Mouse (Mus musculus) kidney, embryonic 14.5 days (tissue): Measurements from ENCODE around the gene Mafg. TPM values are rescaled to one million over a fixed set of nuclear protein-coding genes. Genes with fewer than 3 reads are reported as not detected.
A peak's percentile ranks its signal among the peaks of the same experiment; 100 is the strongest.
"Not testable (repeated sequence)": the region's sequence is repeated elsewhere in the genome, so short reads cannot be mapped to it uniquely, and the experiment has no call there.

Experiments
- ATAC-seq: fragments of 200-750 bp; cut with Nextera tagmentation; 2 replicates; pipeline ENCODE4 v1.8.0; 2017; ENCODE audit warnings: moderate number of reproducible peaks, mild to moderate bottlenecking, moderate TSS enrichment, moderate library complexity; ENCODE audit not compliant: low FRiP score, low TSS enrichment
- H3K27ac ChIP-seq: fragments of 300-500 bp; sonication (generic); 2 replicates; pipeline ENCODE4 v1.5.1; 2014; ENCODE audit warnings: low read depth, mild to moderate bottlenecking, low read length, moderate library complexity, mixed read lengths
- H3K27me3 ChIP-seq: fragments of 300-500 bp; sonication (generic); 2 replicates; pipeline ENCODE4 v1.6.1; 2014; ENCODE audit warnings: mild to moderate bottlenecking, low read length; ENCODE audit not compliant: control insufficient read depth, insufficient read depth
- H3K36me3 ChIP-seq: fragments of 300-500 bp; sonication (generic); 2 replicates; pipeline ENCODE4 v1.6.1; 2014; ENCODE audit warnings: low read length, mixed read lengths; ENCODE audit not compliant: control insufficient read depth, insufficient read depth
- H3K4me1 ChIP-seq: fragments of 300-500 bp; sonication (generic); 2 replicates; pipeline ENCODE4 v1.6.1; 2014; ENCODE audit warnings: low read length, mixed read lengths; ENCODE audit not compliant: control insufficient read depth, insufficient read depth
- H3K4me2 ChIP-seq: fragments of 300-500 bp; sonication (generic); replicated peaks from 2 replicates; pipeline ENCODE4 v1.6.1; 2014; ENCODE audit warnings: low read depth, mild to moderate bottlenecking, low read length
- H3K4me3 ChIP-seq: fragments of 300-500 bp; sonication (generic); 2 replicates; pipeline ENCODE4 v1.5.1; 2014; ENCODE audit warnings: mild to moderate bottlenecking, low read length
- H3K9ac ChIP-seq: fragments of 300-500 bp; sonication (generic); 2 replicates; pipeline ENCODE4 v1.6.1; 2014; ENCODE audit warnings: low read depth, mild to moderate bottlenecking, low read length, moderate library complexity
- H3K9me3 ChIP-seq: fragments of 300-500 bp; sonication (generic); 2 replicates; pipeline ENCODE4 v1.6.1; 2016; ENCODE audit warnings: low read length; ENCODE audit not compliant: control insufficient read depth
- WGBS: fragments of 180-500 bp; shearing (Covaris S2); extraction: QIAGEN DNeasy Blood & Tissue Kit; methylation state at CpG from one replicate; pipeline ENCODE4 v1.1.7; 2014; 5-methylcytosine and 5-hydroxymethylcytosine counted together
- polyA plus RNA-seq: library from polyadenylated mRNA; unstranded; fragments of >200 nt; fragmentation: Nextera tagmentation; extraction: Ambion mirVana; gene quantifications from 2 replicates; pipeline ENCODE4 v1.2.1, GENCODE M21; 2014

The Mafg gene
- polyA plus RNA-seq = 26.9 and 27.9 TPM in 2 replicates

DNA sequence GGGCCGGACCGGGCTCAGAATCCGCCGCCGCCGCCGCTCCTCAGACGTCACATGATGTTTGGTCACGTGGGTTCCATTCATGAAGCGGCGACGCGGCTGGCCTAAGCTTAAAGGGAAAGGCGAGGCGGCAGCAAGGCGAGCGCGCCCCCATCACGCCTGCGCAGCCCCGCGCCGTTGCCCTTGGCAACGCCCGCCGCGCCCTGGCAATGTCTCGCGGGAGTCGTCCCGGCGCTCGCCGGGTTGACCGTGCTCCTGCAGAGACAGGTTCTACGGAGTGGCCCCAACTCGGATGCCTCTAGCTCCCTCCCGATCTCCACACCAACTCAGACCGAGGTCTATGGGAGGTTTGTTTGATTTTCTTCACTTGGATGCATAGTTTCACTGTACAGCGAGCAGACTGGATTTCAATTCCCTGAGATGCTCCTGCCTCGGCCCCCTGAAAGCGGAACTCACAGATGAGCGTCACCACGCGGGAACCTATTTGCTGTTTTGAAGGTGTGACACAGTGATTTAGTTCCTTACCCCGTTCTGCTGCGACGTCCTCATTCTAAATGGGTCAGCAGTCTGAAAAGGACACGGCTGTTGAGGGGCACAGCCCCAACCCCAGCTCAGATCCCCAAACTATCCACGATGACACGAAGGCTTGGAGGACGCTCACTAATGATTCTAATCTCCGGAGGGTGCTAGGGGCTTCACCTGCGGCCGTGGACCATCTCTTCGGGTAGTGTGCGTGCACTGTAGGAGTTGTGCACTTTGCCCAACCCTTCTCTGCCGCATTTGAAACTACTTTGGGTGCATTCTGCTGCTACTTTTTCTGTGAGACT is at the start of gene Mafg:
Gene Mafg (minus strand): TSS at position 81 of the 824 bp plus-strand sequence.
- 16% methylated on average over 43 of the region's 58 CpGs for WGBS
- Histone ChIP-seq H3K36me3 (peaks cover 9% of the 10 kb centered on the region), H3K4me3 (peak within 1 kb of the TSS; percentile 98), H3K27ac (peak within 1 kb of the TSS; percentile 88), H3K4me2 (peak within 1 kb of the TSS; percentile 61), H3K9me3 (no peaks in the 10 kb centered on the region), H3K27me3 (no peaks in the 10 kb centered on the region), H3K4me1 (peaks cover 33% of the 10 kb centered on the region), H3K9ac (peak within 1 kb of the TSS; percentile 95)
- ATAC-seq = peak; percentile 90

DNA sequence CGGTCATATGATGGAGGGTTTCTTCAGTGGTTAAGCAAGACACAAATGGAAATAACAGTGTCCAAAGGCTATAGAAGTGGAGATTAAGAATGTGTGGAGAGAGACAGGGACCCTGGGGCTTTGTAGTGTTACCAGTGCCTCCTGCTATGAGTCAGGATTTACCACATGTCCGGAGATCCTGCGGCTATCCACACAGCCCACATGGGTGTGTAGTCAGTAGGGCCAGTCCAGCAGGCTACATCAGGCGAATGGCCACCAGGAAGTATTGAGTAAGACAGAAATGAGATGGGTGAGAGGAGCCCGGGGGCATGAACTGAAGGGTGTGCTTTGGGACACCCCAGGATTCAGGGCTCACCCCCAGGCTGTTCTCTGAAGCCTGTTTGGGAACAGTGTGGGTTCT is 49.3 kb upstream of the Mafg start:
- Histone ChIP-seq H3K9me3 (no peaks in the 10 kb centered on the region), H3K36me3 (peaks cover 51% of the 10 kb centered on the region)

DNA sequence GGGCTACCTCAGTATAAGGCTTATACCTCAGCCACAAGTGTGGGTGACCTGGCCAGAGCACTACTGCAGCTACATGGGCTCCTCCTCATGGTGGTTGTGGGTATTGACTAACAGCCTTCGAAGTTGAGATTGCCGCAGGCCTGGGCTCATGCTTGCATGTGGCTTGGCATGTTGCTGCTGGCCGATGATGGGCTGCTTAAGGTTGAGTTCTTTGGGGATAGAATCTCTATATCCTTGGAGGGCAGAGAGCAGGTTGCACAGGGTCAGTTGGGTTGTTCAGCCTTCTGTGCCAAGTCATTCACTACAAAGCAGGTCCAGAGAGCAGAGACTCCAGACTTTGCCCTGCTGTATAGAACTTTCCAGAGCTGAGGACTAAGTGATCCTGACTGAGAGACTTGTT is 46.5 kb upstream of the Mafg start:
- H3K36me3 ChIP-seq = peaks cover 53% of the 10 kb centered on the region
- H3K9me3 ChIP-seq = no peaks in the 10 kb centered on the region
- no peaks in the 10 kb centered on the region for H3K27me3 ChIP-seq
- H3K9ac ChIP-seq = no peak overlapping the region
- WGBS = 83% methylated on average over 3 of the region's 3 CpGs
- H3K27ac ChIP-seq = no peak overlapping the region
- H3K4me2 ChIP-seq = no peak overlapping the region
- ATAC-seq = no peak
- no peaks in the 10 kb centered on the region for H3K4me1 ChIP-seq
- no peak overlapping the region for H3K4me3 ChIP-seq

More for the DNA sequence above, 49.3 kb upstream of the Mafg start:
- H3K27ac ChIP-seq = no peak overlapping the region
- no peak overlapping the region for H3K9ac ChIP-seq
- ATAC-seq = no peak
- H3K4me1 ChIP-seq = no peaks in the 10 kb centered on the region
- 94% methylated on average over 5 of the region's 5 CpGs for WGBS
- H3K4me2 ChIP-seq = no peak overlapping the region
- H3K4me3 ChIP-seq = no peak overlapping the region
- no peaks in the 10 kb centered on the region for H3K27me3 ChIP-seq

DNA sequence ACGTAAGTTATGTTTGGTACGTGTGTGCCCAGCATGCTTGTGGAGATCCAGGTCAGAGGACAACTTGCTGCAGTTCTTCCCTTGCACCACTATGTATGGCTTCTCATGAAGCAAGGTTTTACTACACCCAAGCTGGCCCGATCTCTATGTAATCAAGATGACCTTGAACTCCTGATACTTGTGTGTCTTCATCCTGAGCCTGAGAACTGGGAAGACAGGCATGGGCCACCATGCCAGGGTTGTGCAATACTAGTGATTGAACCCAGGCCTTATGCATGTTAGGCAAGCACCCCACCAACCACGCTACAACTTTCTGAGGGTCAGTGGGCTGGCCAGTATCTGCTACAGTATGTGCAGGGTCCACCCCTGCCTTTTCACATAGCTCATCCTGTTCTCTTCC is 43.6 kb upstream of the Mafg start:
- Histone ChIP-seq H3K36me3 (peaks cover 41% of the 10 kb centered on the region), H3K9ac (no peak overlapping the region), H3K9me3 (no peaks in the 10 kb centered on the region), H3K4me2 (no peak overlapping the region), H3K27me3 (no peaks in the 10 kb centered on the region), H3K4me3 (no peak overlapping the region), H3K4me1 (peaks cover 9% of the 10 kb centered on the region), H3K27ac (no peak overlapping the region)
- 94% methylated on average over 4 of the region's 4 CpGs for WGBS
- no peak for ATAC-seq

DNA sequence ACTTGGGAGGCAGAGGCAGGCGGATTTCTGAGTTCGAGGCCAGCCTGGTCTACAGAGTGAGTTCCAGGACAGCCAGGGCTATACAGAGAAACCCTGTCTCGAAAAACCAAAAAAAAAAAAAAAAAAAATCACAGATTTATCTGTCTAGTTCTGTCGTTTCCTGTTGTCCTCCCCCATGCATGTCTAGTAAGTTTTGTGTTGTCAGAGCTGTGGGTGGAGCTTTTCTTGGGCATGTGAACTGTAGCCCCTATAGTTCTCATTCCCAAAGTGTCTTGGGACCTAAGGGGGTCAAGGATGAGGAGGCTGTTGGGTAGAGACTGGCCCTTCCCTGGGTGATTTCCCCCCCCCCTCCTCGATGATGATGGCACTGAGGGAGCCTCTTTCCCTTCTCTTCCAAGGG is 42.5 kb upstream of the Mafg start:
- H3K9ac ChIP-seq, H3K4me1 ChIP-seq, H3K9me3 ChIP-seq, H3K27ac ChIP-seq, H3K27me3 ChIP-seq, H3K4me3 ChIP-seq, H3K4me2 ChIP-seq, ATAC-seq: not testable (repeated sequence)
- peaks cover 34% of the 10 kb centered on the region for H3K36me3 ChIP-seq
- WGBS = 67% methylated on average over 2 of the region's 5 CpGs

DNA sequence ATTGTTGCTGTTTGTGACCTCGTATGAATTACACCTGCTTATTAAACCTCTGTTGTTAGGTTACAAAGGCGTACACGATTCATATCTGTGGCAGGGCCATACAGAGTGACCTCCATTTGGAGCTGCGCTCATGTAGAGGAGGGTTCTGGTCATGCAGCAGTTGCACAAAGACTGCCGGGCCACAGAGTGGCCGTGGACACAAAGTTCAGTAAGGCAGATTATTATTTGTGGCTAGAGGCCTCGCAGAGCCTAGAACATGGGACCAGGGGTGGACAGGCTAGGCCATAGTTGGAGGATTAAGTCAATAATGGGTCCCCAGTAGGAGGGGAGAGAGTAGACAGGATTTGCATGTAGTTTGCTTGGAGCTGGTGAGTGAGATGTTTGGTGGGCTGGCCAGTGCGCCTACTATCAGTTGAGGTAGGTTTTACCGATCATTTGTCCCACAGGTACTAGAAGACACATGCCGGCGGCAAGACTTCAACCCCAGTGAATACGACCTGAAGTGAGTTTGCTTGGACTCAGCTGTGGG is 40.3 kb upstream of the Mafg start:
- peak; percentile 8; the same call in 1 of the 2 replicates for ATAC-seq
- 40% methylated on average over 12 of the region's 12 CpGs for WGBS
- H3K9ac ChIP-seq = peak overlapping the region; percentile 79
- H3K4me2 ChIP-seq = peak overlapping the region; percentile 60
- peaks cover 9% of the 10 kb centered on the region for H3K4me1 ChIP-seq
- H3K27ac ChIP-seq = peak overlapping the region; percentile 57; the same call in 1 of the 2 replicates
- H3K9me3 ChIP-seq = no peaks in the 10 kb centered on the region
- H3K27me3 ChIP-seq = no peaks in the 10 kb centered on the region
- H3K4me3 ChIP-seq = peak overlapping the region; percentile 67
- H3K36me3 ChIP-seq = peaks cover 17% of the 10 kb centered on the region

DNA sequence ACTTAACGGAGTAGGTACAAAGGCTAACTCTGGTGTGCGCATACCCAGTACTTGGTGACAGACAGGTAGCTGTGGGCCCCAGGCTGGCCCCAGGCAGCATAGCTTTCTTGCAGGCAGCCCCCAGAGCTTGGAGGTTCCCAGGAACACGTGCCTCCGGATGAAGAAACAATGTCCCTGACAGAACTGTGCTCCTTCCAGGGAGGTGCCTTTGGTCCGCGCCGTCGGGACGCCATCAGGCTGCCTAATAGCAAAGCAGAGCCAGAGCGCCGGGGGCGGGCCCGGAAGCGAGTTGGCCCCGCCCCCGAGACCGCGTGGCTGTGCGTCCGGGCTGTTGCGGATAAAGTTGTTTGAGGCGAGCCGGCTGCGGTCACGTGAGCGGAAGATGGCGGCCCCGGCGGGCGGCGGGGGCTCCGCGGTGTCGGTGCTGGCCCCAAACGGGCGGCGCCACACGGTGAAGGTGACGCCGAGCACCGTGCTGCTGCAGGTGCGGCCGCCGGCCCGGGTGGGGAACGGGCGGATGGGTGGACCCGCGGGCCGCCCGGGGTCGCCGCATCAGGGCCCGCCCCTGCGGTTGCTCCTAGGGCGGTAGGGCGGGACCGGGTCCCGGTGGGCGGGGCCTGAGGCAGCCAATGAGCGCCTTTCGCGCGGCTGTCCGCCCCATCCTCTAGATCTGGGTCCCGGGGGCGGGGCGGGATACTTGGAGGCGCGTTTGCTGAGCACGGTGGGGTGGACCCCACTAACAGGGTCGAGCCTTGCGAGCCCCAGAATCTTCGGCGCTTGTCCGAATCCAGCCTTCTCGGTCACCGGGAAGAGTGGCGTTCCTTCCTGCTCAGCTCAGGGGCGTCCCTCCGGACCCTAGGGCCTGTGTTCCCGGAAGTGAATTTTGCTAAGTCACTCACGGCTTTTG is 39.5 kb upstream of the Mafg start, which contains the start of gene Aspscr1:
Gene Aspscr1 (plus strand): TSS at position 287 of the 907 bp plus-strand sequence.
- Histone ChIP-seq H3K9me3 (no peaks in the 10 kb centered on the region), H3K4me3 (peak within 1 kb of the TSS; percentile 67), H3K4me2 (peak within 1 kb of the TSS; percentile 60), H3K36me3 (peaks cover 10% of the 10 kb centered on the region; the same call in 1 of the 2 replicates), H3K4me1 (peaks cover 9% of the 10 kb centered on the region), H3K27ac (peak within 1 kb of the TSS; percentile 57), H3K27me3 (no peaks in the 10 kb centered on the region), H3K9ac (peak within 1 kb of the TSS; percentile 79)
- ATAC-seq = peak; percentile 96
- under 1% methylated on average over 82 of the region's 83 CpGs for WGBS

DNA sequence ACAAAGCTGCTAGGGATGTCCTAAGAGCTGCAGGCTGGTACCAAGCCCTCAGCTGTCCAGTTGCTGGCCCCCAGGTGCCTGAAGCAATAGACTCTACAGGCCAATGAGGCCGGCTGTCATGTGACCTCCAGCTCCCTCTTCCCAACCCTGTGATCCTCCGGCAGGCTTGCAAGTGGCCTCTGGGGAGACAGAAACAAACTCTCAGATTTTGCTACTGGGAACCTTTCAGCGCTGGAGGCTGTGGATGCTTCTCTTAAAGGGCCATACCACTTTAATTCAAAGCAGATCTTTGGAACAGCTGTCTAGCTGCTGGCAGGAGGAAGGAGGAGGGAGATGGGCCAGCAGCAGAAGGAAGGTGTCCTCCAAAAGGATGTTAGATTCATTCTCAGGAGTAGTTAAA is 33.2 kb upstream of the Mafg start:
- no peak for ATAC-seq
- no peak overlapping the region for H3K9ac ChIP-seq

More for the DNA sequence above, 33.2 kb upstream of the Mafg start:
- peaks cover 30% of the 10 kb centered on the region for H3K27me3 ChIP-seq
- WGBS = 4% methylated on average over 3 of the region's 3 CpGs
- H3K27ac ChIP-seq = no peak overlapping the region; the same call in 1 of the 2 replicates
- H3K4me2 ChIP-seq = no peak overlapping the region
- no peaks in the 10 kb centered on the region for H3K9me3 ChIP-seq
- no peaks in the 10 kb centered on the region for H3K36me3 ChIP-seq
- H3K4me1 ChIP-seq = no peaks in the 10 kb centered on the region
- no peak overlapping the region for H3K4me3 ChIP-seq
